Mouse (Mus musculus): ENCODE results near the gene St8sia1. TPM values are rescaled to one million over a fixed set of nuclear protein-coding genes. Genes with fewer than 3 reads are reported as not detected.
"Not testable (repeated sequence)": the region's sequence is repeated elsewhere in the genome, so short reads cannot be mapped to it uniquely, and the experiment has no call there.

The St8sia1 gene
- 1 to 10 TPM in 1 of 2 experiments, under 1 TPM in 1; 0.83 to 1.2 TPM for total RNA-seq (2021)
- long read RNA-seq, experiment 1, result 0 reads
- long read RNA-seq, experiment 2, result 0 reads

- DNase-seq (ENCODE audit: low spot score in 2 of 2), result no peak
Observed at GRCm38 (mm10) chr6:142964076-142964530, at the start of gene St8sia1. TSS of gene St8sia1 (minus strand) at chr6:142964452.

- DNase-seq (ENCODE audit: low spot score in 2 of 2), result no peak
Observed at GRCm38 (mm10) chr6:143012513-143013215, 48.4 kb upstream of the St8sia1 start.

GRCm38 (mm10) chr6:143008865-143009264 lies 44.6 kb upstream of the St8sia1 start:
- DNase-seq (ENCODE audit: low spot score in 2 of 2), result no peak

GRCm38 (mm10) chr6:143005209-143005608 lies 41.0 kb upstream of the St8sia1 start:
- DNase-seq (ENCODE audit: low spot score in 2 of 2), result not testable (repeated sequence)

- no peak for DNase-seq (ENCODE audit: low spot score in 2 of 2)
Observed at GRCm38 (mm10) chr6:143004801-143005200, 40.5 kb upstream of the St8sia1 start.

GRCm38 (mm10) chr6:142998221-142998999 lies 34.2 kb upstream of the St8sia1 start:
- no peak for DNase-seq (ENCODE audit: low spot score in 2 of 2)

- no peak for DNase-seq (ENCODE audit: low spot score in 2 of 2)
Observed at GRCm38 (mm10) chr6:142996887-142997286, 32.6 kb upstream of the St8sia1 start.

GRCm38 (mm10) chr6:142995567-142995966 lies 31.3 kb upstream of the St8sia1 start:
- peak in 1 of 2 experiments; percentile 28 for DNase-seq (ENCODE audit: low spot score in 2 of 2)

- DNase-seq (ENCODE audit: low spot score in 2 of 2), result no peak
Observed at GRCm38 (mm10) chr6:142994821-142995220, 30.6 kb upstream of the St8sia1 start.

GRCm38 (mm10) chr6:142993705-142994698 lies 29.8 kb upstream of the St8sia1 start:
- peak in 1 of 2 experiments; percentile 9 for DNase-seq (ENCODE audit: low spot score in 2 of 2)

GRCm38 (mm10) chr6:142992971-142993370 lies 28.7 kb upstream of the St8sia1 start:
- no peak for DNase-seq (ENCODE audit: low spot score in 2 of 2)

- DNase-seq (ENCODE audit: low spot score in 2 of 2), result no peak
Observed at GRCm38 (mm10) chr6:142992099-142992498, 27.8 kb upstream of the St8sia1 start.

GRCm38 (mm10) chr6:142991391-142992059 lies 27.3 kb upstream of the St8sia1 start:
- no peak for DNase-seq (ENCODE audit: low spot score in 2 of 2)

GRCm38 (mm10) chr6:142990516-142990915 lies 26.3 kb upstream of the St8sia1 start:
- DNase-seq (ENCODE audit: low spot score in 2 of 2), result no peak

GRCm38 (mm10) chr6:142989495-142989894 lies 25.2 kb upstream of the St8sia1 start:
- no peak for DNase-seq (ENCODE audit: low spot score in 2 of 2)

GRCm38 (mm10) chr6:142988753-142989152 lies 24.5 kb upstream of the St8sia1 start:
- peak; percentile 53 to 66 for DNase-seq (ENCODE audit: low spot score in 2 of 2)

- no peak for DNase-seq (ENCODE audit: low spot score in 2 of 2)
Observed at GRCm38 (mm10) chr6:142988231-142988630, 24.0 kb upstream of the St8sia1 start.

- DNase-seq (ENCODE audit: low spot score in 2 of 2), result no peak
Observed at GRCm38 (mm10) chr6:142987616-142988015, 23.4 kb upstream of the St8sia1 start.

GRCm38 (mm10) chr6:142986706-142987105 lies 22.5 kb upstream of the St8sia1 start:
- not testable (repeated sequence) for DNase-seq (ENCODE audit: low spot score in 2 of 2)

GRCm38 (mm10) chr6:142985561-142986238 lies 21.4 kb upstream of the St8sia1 start:
- DNase-seq (ENCODE audit: low spot score in 2 of 2), result not testable (repeated sequence)

All from adrenal gland, adult 18-20 months (tissue).